Mouse (Mus musculus): Measurements from ENCODE around the gene Gsta3. TPM values are rescaled to one million over a fixed set of nuclear protein-coding genes. Genes with fewer than 3 reads are reported as not detected.
"Not testable (repeated sequence)": the region's sequence is repeated elsewhere in the genome, so short reads cannot be mapped to it uniquely, and the experiment has no call there.

Gsta3 gene
- polyA plus RNA-seq, 1 experiment = 1.8 TPM

- no peak overlapping the region for H3K27ac ChIP-seq (ENCODE audit: insufficient read depth, low read length)
- no peaks in the 10 kb centered on the region for H3K36me3 ChIP-seq (ENCODE audit: control insufficient read depth, insufficient read depth, low read length)
- no peak for DNase-seq (ENCODE audit: low read depth in 1 of 2, low spot score in 2 of 2)
- no peak overlapping the region for H3K4me3 ChIP-seq (ENCODE audit: extremely low read depth, insufficient read depth, insufficient read length)
- 76% methylated on average over 1 of the region's 1 CpGs for WGBS
- H3K27me3 ChIP-seq (ENCODE audit: control insufficient read depth, insufficient read depth, low read length) = no peaks in the 10 kb centered on the region
- no peaks in the 10 kb centered on the region for H3K4me1 ChIP-seq (ENCODE audit: control insufficient read depth, insufficient read depth, insufficient read length)
- TF ChIP-seq CTCF (IDR thresholded peaks at IDR 0.05; ENCODE audit: extremely low read depth, insufficient read depth, insufficient read length, insufficient replicate concordance) (no peak), POLR2A (IDR thresholded peaks at IDR 0.05; ENCODE audit: low read depth, low read length) (no peak)
These were observed 26.4 kb downstream of the Gsta3 start for GRCm38 (mm10) chr1:21266766-21267165.

DNA sequence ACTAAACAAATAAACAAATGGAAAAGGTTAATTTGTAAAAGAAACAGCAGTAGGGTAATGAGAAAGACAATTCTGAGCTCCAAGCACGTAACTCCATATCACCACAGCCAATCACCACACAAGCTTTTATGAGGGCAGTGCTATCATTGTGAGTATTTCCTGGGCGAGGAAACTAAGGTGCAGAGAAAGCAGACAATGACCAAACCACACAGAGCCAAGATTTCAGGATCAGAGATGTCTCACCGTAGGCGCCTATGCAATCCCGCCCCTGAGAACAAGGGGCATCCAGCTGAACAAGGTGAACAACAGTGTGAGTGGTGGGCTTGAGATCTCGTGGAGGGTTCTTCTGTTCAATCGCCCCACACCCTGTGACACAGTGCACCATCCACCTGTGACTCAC lies 27.1 kb downstream of the Gsta3 start:
- not testable (repeated sequence) for H3K4me3 ChIP-seq (ENCODE audit: extremely low read depth, insufficient read depth, insufficient read length); H3K36me3 ChIP-seq (ENCODE audit: control insufficient read depth, insufficient read depth, low read length); H3K27ac ChIP-seq (ENCODE audit: insufficient read depth, low read length); H3K27me3 ChIP-seq (ENCODE audit: control insufficient read depth, insufficient read depth, low read length); DNase-seq (ENCODE audit: low read depth in 1 of 2, low spot score in 2 of 2); H3K4me1 ChIP-seq (ENCODE audit: control insufficient read depth, insufficient read depth, insufficient read length)
- 84% methylated on average over 7 of the region's 7 CpGs for WGBS

- TF ChIP-seq CTCF (IDR thresholded peaks at IDR 0.05; ENCODE audit: extremely low read depth, insufficient read depth, insufficient read length, insufficient replicate concordance) = peak; percentile 81
- no peak for TF ChIP-seq POLR2A (IDR thresholded peaks at IDR 0.05; ENCODE audit: low read depth, low read length)
- H3K4me3 ChIP-seq (ENCODE audit: extremely low read depth, insufficient read depth, insufficient read length) = peak overlapping the region; percentile 42; the same call in 1 of the 2 replicates
- peak; percentile 33 to 65 for DNase-seq (ENCODE audit: low read depth in 1 of 2, low spot score in 2 of 2)
- H3K27me3 ChIP-seq (ENCODE audit: control insufficient read depth, insufficient read depth, low read length) = no peaks in the 10 kb centered on the region
- no peaks in the 10 kb centered on the region for H3K36me3 ChIP-seq (ENCODE audit: control insufficient read depth, insufficient read depth, low read length)
- H3K4me1 ChIP-seq (ENCODE audit: control insufficient read depth, insufficient read depth, insufficient read length) = no peaks in the 10 kb centered on the region
- WGBS = 24% methylated on average over 18 of the region's 18 CpGs
- H3K27ac ChIP-seq (ENCODE audit: insufficient read depth, low read length) = no peak overlapping the region
These were observed 31.1 kb downstream of the Gsta3 start for GRCm38 (mm10) chr1:21271343-21272055.

- WGBS = 40% methylated on average over 14 of the region's 14 CpGs
- TF ChIP-seq POLR2A (IDR thresholded peaks at IDR 0.05; ENCODE audit: low read depth, low read length) (no peak), CTCF (IDR thresholded peaks at IDR 0.05; ENCODE audit: extremely low read depth, insufficient read depth, insufficient read length, insufficient replicate concordance) (no peak)
These were observed 31.7 kb downstream of the Gsta3 start for GRCm38 (mm10) chr1:21272056-21272431.

DNA sequence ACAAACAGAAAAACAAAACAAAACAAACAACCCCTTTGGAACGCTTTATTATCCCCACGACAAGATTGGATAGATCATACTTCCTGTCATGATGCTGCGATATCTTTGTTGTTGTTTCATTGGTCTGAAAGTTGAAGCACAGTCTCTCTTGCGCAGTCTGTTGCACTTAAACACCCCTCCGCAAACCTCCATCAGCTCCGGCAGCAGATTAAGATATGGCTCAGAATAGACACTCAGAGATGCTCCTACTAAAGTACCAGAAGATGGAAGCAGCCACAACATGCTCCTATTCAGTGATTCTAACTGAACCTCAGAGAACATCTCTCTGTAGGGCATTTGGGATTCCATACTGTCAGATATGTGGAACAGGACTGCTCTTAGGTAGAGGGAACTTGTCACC lies 32.7 kb downstream of the Gsta3 start:
- TF ChIP-seq POLR2A (IDR thresholded peaks at IDR 0.05; ENCODE audit: low read depth, low read length) = no peak
- no peak for TF ChIP-seq CTCF (IDR thresholded peaks at IDR 0.05; ENCODE audit: extremely low read depth, insufficient read depth, insufficient read length, insufficient replicate concordance)
- WGBS = 88% methylated on average over 6 of the region's 6 CpGs
- Histone ChIP-seq H3K27me3 (ENCODE audit: control insufficient read depth, insufficient read depth, low read length) (no peaks in the 10 kb centered on the region), H3K27ac (ENCODE audit: insufficient read depth, low read length) (no peak overlapping the region), H3K4me1 (ENCODE audit: control insufficient read depth, insufficient read depth, insufficient read length) (no peaks in the 10 kb centered on the region; the same call in 1 of the 2 replicates), H3K4me3 (ENCODE audit: extremely low read depth, insufficient read depth, insufficient read length) (no peak overlapping the region), H3K36me3 (ENCODE audit: control insufficient read depth, insufficient read depth, low read length) (no peaks in the 10 kb centered on the region)
- DNase-seq (ENCODE audit: low read depth in 1 of 2, low spot score in 2 of 2) = no peak

More at GRCm38 (mm10) chr1:21272056-21272431, 31.7 kb downstream of the Gsta3 start:
- DNase-seq (ENCODE audit: low read depth in 1 of 2, low spot score in 2 of 2) = no peak
- H3K4me3 ChIP-seq (ENCODE audit: extremely low read depth, insufficient read depth, insufficient read length) = peak overlapping the region; percentile 6; the same call in 1 of the 2 replicates
- H3K27ac ChIP-seq (ENCODE audit: insufficient read depth, low read length) = 0 out of 2 replicates have a peak overlapping the region, but pooled peaks have one; percentile 22
- no peaks in the 10 kb centered on the region for H3K4me1 ChIP-seq (ENCODE audit: control insufficient read depth, insufficient read depth, insufficient read length)
- no peaks in the 10 kb centered on the region for H3K36me3 ChIP-seq (ENCODE audit: control insufficient read depth, insufficient read depth, low read length)
- no peaks in the 10 kb centered on the region for H3K27me3 ChIP-seq (ENCODE audit: control insufficient read depth, insufficient read depth, low read length)

- Histone ChIP-seq H3K27me3 (ENCODE audit: control insufficient read depth, insufficient read depth, low read length) (no peaks in the 10 kb centered on the region), H3K36me3 (ENCODE audit: control insufficient read depth, insufficient read depth, low read length) (no peaks in the 10 kb centered on the region), H3K27ac (ENCODE audit: insufficient read depth, low read length) (no peak overlapping the region), H3K4me3 (ENCODE audit: extremely low read depth, insufficient read depth, insufficient read length) (no peak overlapping the region), H3K4me1 (ENCODE audit: control insufficient read depth, insufficient read depth, insufficient read length) (no peaks in the 10 kb centered on the region; the same call in 1 of the 2 replicates)
- WGBS = 78% methylated on average over 2 of the region's 2 CpGs
- TF ChIP-seq CTCF (IDR thresholded peaks at IDR 0.05; ENCODE audit: extremely low read depth, insufficient read depth, insufficient read length, insufficient replicate concordance) (no peak), POLR2A (IDR thresholded peaks at IDR 0.05; ENCODE audit: low read depth, low read length) (no peak)
- no peak for DNase-seq (ENCODE audit: low read depth in 1 of 2, low spot score in 2 of 2)
These were observed 34.1 kb downstream of the Gsta3 start for GRCm38 (mm10) chr1:21274437-21275040.

DNA sequence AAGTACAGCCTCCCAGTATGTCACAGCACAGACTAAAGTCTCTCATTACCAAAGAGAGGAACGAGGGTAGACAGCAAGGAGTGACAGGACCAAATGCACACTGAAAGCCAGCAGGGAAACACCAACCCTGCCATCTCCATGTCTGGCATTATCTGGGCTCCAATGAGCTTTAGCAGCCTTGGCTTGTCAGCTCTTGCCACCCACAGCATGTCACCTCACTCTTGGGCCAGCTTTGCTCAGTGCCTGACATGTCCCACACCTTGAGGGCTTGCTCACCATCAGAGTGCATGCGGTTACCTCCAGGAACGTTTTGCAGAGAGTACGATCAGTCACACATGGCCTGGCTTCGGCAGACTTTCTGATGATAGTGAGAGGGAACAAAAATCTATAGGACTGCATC lies 35.0 kb downstream of the Gsta3 start:
- H3K4me1 ChIP-seq (ENCODE audit: control insufficient read depth, insufficient read depth, insufficient read length) = not testable (repeated sequence)

GRCm38 (mm10) chr1:21276158-21276557 lies 35.8 kb downstream of the Gsta3 start:
- not testable (repeated sequence) for H3K36me3 ChIP-seq (ENCODE audit: control insufficient read depth, insufficient read depth, low read length); DNase-seq (ENCODE audit: low read depth in 1 of 2, low spot score in 2 of 2); H3K27me3 ChIP-seq (ENCODE audit: control insufficient read depth, insufficient read depth, low read length); H3K27ac ChIP-seq (ENCODE audit: insufficient read depth, low read length); H3K4me1 ChIP-seq (ENCODE audit: control insufficient read depth, insufficient read depth, insufficient read length); H3K4me3 ChIP-seq (ENCODE audit: extremely low read depth, insufficient read depth, insufficient read length)
- WGBS = 30% methylated on average over 2 of the region's 2 CpGs

More for the DNA sequence above, 35.0 kb downstream of the Gsta3 start:
- H3K27me3 ChIP-seq (ENCODE audit: control insufficient read depth, insufficient read depth, low read length); H3K27ac ChIP-seq (ENCODE audit: insufficient read depth, low read length); DNase-seq (ENCODE audit: low read depth in 1 of 2, low spot score in 2 of 2); H3K4me3 ChIP-seq (ENCODE audit: extremely low read depth, insufficient read depth, insufficient read length); H3K36me3 ChIP-seq (ENCODE audit: control insufficient read depth, insufficient read depth, low read length): not testable (repeated sequence)
- WGBS = 91% methylated on average over 5 of the region's 5 CpGs
